15 mouse cellular contexts compared by ENCODE assay signal in genomic region chrX:36419153-36419552, GRCm38 (mm10). TPM values are rescaled to one million over a fixed set of nuclear protein-coding genes. Genes with fewer than 3 reads are reported as not detected.
DNase-seq lines count a peak whose midpoint lies in the region.
"Had no signal": no experiment of that assay in that cellular context is flagged by ENCODE, and none has a peak within 500 bp of the region (broad histone marks: within the 10 kb centered on the region; RNA-seq: fewer than 3 reads in every experiment).

No protein-coding gene starts in this region.

- peak; percentile 1 to 9 for DNase-seq in cerebellum, postnatal 14 days
- no peak for DNase-seq in cerebellum, adult 11-12 months
- peak; percentile 7 to 33 for DNase-seq in layer of hippocampus, postnatal 10 days (ENCODE audit: low spot score in 2 of 2)
- DNase-seq in layer of hippocampus, adult 9-11 months, result no peak
- DNase-seq in adipocyte (ENCODE audit: low spot score), result peak; percentile 52
- peak; percentile 50 for DNase-seq in adrenal gland, postnatal 10 days
- no peak for DNase-seq in spleen, postnatal 14 days (ENCODE audit: low spot score in 2 of 2)
- DNase-seq: gastrocnemius, postnatal 25 days; heart, adult 2 months; heart, postnatal 14 days; kidney, postnatal 36 days had no signal

RNA-seq across cellular contexts. Expression of gene Gm6268, which starts 18.1 kb away (rescaled TPM):
- total RNA-seq in layer of hippocampus, postnatal 10 days (2021), result not detected
- total RNA-seq in adrenal gland, postnatal 10 days (2021), result not detected
- total RNA-seq: ES-E14; gastrocnemius, postnatal 25 days; heart, adult 2 months; heart, postnatal 14 days; layer of hippocampus, adult 8-10 months; left cerebral cortex, adult 18-20 months; left cerebral cortex, postnatal 25 days had no signal

Comparison
In these comparisons a context has a peak if more than half of its experiments do, and no peak if none do; other contexts are left out.
1. DNase-seq: peak in cerebellum, postnatal 14 days (2 of 2), layer of hippocampus, postnatal 10 days (2 of 2), adipocyte (single experiment) and adrenal gland, postnatal 10 days (single experiment); none in cerebellum, adult 11-12 months (single experiment), layer of hippocampus, adult 9-11 months (single experiment) and spleen, postnatal 14 days (0 of 2).